Mouse (Mus musculus): ENCODE results near the gene Art4. TPM values are rescaled to one million over a fixed set of nuclear protein-coding genes. Genes with fewer than 3 reads are reported as not detected.

The Art4 gene
- 4.4 and 5.5 TPM in 2 replicates for polyA plus RNA-seq (2014; fragmentation: Nextera tagmentation; extraction: Ambion mirVana)

DNA sequence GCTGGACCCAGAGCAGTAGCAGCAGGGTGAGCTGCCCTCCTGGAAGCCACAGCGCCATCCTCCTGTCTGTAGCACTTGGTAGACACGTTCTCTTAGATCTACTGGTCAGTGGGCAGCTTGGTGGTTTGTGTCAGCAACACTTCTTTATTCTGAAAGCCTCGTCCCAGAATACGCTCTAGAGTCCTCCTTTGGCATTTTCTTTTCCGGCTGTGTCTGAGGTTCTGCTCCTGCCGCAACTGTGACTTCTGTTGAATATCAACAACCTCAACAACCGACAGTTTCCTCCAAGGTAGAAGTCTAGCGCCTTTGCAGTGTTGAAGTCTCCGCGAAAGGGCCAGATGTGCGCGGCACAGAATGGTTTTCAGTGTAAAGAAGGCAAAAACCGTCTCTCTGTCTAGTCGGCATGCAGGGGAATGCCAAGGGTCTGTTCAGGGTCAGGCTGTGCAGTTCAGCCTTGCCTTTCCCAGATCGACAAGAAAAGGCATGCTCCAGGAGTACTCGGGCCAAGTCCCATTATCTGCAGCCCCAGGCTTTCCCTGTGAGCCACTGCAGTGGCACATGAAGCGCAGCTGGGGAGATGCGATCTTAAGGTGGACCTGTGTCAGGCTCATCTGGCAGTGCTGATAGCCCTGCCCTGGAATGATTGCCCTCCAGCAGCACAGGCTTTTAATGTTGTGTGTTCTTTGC is at the start of gene Art4:
TSS of gene Art4 (minus strand) at position 548 of the 687 bp plus-strand sequence.
- peaks cover 21% of the 10 kb centered on the region for H3K4me1 ChIP-seq (ENCODE audit: control insufficient read depth, insufficient read depth, low read length)
- WGBS, result 38% methylated on average over 18 of the region's 18 CpGs
- H3K9me3 ChIP-seq (ENCODE audit: control insufficient read depth, low read depth, low read length), result no peaks in the 10 kb centered on the region
- H3K27ac ChIP-seq (ENCODE audit: low read length), result peak within 1 kb of the TSS; percentile 89
- H3K4me2 ChIP-seq (replicated peaks; ENCODE audit: low read depth, low read length), result peak within 1 kb of the TSS; percentile 33
- ATAC-seq (ENCODE audit: insufficient number of reproducible peaks, insufficient read depth, low FRiP score, low read depth), result peak; percentile 77; the same call in 1 of the 2 replicates
- H3K27me3 ChIP-seq (ENCODE audit: control insufficient read depth, insufficient read depth, low read length), result no peaks in the 10 kb centered on the region
- 0 out of 2 replicates have a peak within 1 kb of the TSS, but pooled peaks have one; percentile 5 for H3K4me3 ChIP-seq (ENCODE audit: low read depth, low read length)
- H3K36me3 ChIP-seq (ENCODE audit: control insufficient read depth, insufficient read depth, low read length), result no peaks in the 10 kb centered on the region
- H3K9ac ChIP-seq (replicated peaks; ENCODE audit: low read depth, low read length), result peak within 1 kb of the TSS; percentile 7; the same call in 1 of the 2 replicates

DNA sequence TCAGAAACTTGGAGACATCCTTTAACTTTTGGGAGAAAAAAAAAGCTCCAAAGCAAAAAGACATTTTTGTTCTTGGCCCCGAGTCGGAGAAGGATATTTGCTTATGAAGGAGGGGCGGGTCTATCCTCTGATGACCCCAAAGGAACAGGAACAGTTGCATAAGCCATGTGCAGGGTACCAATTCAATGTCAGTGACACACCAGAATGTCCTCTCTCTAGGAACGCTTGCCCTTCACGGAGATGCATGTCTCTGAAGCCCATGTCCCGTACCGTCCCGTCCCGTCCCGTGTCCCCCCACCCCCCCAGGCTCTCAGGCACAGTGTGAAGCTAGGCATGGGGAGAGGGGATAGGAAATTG is 49.4 kb upstream of the Art4 start:
- H3K4me3 ChIP-seq (ENCODE audit: low read depth, low read length), result no peak overlapping the region
- no peaks in the 10 kb centered on the region for H3K27me3 ChIP-seq (ENCODE audit: control insufficient read depth, insufficient read depth, low read length)
- H3K9ac ChIP-seq (replicated peaks; ENCODE audit: low read depth, low read length), result no peak overlapping the region
- peak overlapping the region; percentile 39; the same call in 1 of the 2 replicates for H3K27ac ChIP-seq (ENCODE audit: low read length)
- 71% methylated on average over 10 of the region's 10 CpGs for WGBS
- H3K36me3 ChIP-seq (ENCODE audit: control insufficient read depth, insufficient read depth, low read length), result no peaks in the 10 kb centered on the region
- H3K4me2 ChIP-seq (replicated peaks; ENCODE audit: low read depth, low read length), result no peak overlapping the region
- H3K9me3 ChIP-seq (ENCODE audit: control insufficient read depth, low read depth, low read length), result no peaks in the 10 kb centered on the region
- ATAC-seq (ENCODE audit: insufficient number of reproducible peaks, insufficient read depth, low FRiP score, low read depth), result no peak
- H3K4me1 ChIP-seq (ENCODE audit: control insufficient read depth, insufficient read depth, low read length), result peaks cover 31% of the 10 kb centered on the region

DNA sequence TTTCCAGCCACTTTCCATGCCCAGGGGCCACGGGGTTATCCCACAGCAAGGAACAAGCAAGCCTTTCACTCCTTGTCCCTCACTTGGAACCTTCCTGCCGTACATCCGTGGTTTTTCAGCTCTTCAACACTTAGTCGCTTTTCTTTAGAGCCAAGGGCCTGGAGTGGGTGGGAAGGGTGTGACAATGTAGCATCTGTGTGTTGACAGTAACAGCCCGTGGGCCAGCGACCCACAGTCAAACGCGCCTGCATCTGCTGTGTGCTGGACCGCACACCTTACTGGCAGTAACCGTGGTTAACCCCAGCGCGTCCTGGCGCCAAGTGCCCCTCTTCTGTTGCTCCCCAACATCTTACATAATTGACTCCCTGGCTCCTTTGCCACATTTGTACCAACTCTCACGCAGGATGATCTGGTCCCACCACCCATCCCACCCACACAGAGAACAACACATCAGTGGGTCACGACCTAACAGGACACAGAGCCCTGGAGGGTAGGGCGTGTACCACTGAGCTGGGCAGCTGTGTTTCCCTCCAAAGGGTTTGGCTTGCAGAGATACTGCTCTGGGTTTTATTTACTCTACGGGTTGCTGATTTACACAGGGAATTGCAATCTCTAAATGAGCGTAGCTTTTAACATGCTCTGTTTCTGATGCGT is 48.9 kb upstream of the Art4 start:
- Histone ChIP-seq H3K27ac (ENCODE audit: low read length) (peak overlapping the region; percentile 39; the same call in 1 of the 2 replicates), H3K4me1 (ENCODE audit: control insufficient read depth, insufficient read depth, low read length) (peaks cover 31% of the 10 kb centered on the region), H3K9me3 (ENCODE audit: control insufficient read depth, low read depth, low read length) (no peaks in the 10 kb centered on the region), H3K9ac (replicated peaks; ENCODE audit: low read depth, low read length) (no peak overlapping the region), H3K4me3 (ENCODE audit: low read depth, low read length) (no peak overlapping the region), H3K36me3 (ENCODE audit: control insufficient read depth, insufficient read depth, low read length) (no peaks in the 10 kb centered on the region), H3K27me3 (ENCODE audit: control insufficient read depth, insufficient read depth, low read length) (no peaks in the 10 kb centered on the region), H3K4me2 (replicated peaks; ENCODE audit: low read depth, low read length) (no peak overlapping the region)
- 71% methylated on average over 19 of the region's 19 CpGs for WGBS
- ATAC-seq (ENCODE audit: insufficient number of reproducible peaks, insufficient read depth, low FRiP score, low read depth), result no peak

DNA sequence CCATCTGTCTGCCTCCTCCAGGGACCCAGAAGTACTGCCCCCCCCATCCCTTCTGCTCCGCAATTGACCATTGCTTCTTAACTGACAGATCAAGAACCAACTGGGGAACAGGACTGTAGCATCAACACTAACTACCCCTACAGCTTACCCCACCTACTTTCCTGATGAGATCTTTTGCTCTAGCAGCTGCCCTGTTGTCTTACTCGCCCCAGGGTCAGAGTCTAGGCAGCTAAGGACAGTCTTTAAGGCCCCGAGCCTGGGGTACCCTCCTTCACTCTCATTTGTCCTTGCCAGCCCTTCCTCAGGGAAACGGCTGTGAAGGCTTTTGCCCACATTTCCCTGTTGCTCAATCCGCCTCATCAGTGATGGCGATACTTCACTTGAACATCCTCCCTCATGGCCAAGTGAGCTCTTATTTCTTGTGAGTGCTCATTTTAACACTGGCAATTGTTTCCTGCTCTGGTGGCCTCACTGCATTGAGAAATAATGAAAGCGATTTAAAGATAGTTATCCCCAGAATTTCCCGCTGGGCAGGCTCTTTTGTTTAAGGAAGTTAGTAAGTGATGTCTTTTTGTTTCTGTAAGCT is 46.4 kb upstream of the Art4 start:
- Histone ChIP-seq H3K4me1 (ENCODE audit: control insufficient read depth, insufficient read depth, low read length) (peaks cover 8% of the 10 kb centered on the region; the same call in 1 of the 2 replicates), H3K9me3 (ENCODE audit: control insufficient read depth, low read depth, low read length) (no peaks in the 10 kb centered on the region), H3K27ac (ENCODE audit: low read length) (no peak overlapping the region), H3K4me2 (replicated peaks; ENCODE audit: low read depth, low read length) (no peak overlapping the region), H3K36me3 (ENCODE audit: control insufficient read depth, insufficient read depth, low read length) (no peaks in the 10 kb centered on the region), H3K9ac (replicated peaks; ENCODE audit: low read depth, low read length) (no peak overlapping the region), H3K4me3 (ENCODE audit: low read depth, low read length) (no peak overlapping the region), H3K27me3 (ENCODE audit: control insufficient read depth, insufficient read depth, low read length) (no peaks in the 10 kb centered on the region)
- 67% methylated on average over 8 of the region's 8 CpGs for WGBS
- ATAC-seq (ENCODE audit: insufficient number of reproducible peaks, insufficient read depth, low FRiP score, low read depth), result no peak

DNA sequence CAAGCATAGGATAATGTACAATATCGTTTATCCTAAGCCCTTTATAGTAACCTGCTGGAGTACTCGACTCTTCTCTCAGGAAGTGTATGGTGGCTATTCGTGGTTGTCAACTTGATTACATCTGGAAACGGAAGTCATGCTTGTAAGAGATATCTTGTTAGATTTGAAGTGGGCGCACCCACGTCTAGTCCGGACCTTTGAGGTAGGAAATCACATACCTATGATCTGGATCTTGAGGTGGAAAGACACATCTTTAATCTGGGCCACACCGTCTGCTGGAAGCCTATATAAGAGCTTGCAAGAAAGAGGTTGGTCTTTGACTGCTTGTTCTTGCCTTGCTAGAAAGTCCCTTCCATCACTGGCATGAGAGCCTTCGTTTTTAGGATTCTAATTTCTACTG is 45.0 kb upstream of the Art4 start:
- H3K9ac ChIP-seq (replicated peaks; ENCODE audit: low read depth, low read length), result no peak overlapping the region
- H3K4me2 ChIP-seq (replicated peaks; ENCODE audit: low read depth, low read length), result no peak overlapping the region
- H3K4me1 ChIP-seq (ENCODE audit: control insufficient read depth, insufficient read depth, low read length), result peaks cover 14% of the 10 kb centered on the region; the same call in 1 of the 2 replicates
- H3K27me3 ChIP-seq (ENCODE audit: control insufficient read depth, insufficient read depth, low read length), result no peaks in the 10 kb centered on the region
- no peaks in the 10 kb centered on the region for H3K36me3 ChIP-seq (ENCODE audit: control insufficient read depth, insufficient read depth, low read length)
- no peak overlapping the region for H3K27ac ChIP-seq (ENCODE audit: low read length)
- ATAC-seq (ENCODE audit: insufficient number of reproducible peaks, insufficient read depth, low FRiP score, low read depth), result no peak
- no peak overlapping the region for H3K4me3 ChIP-seq (ENCODE audit: low read depth, low read length)
- no peaks in the 10 kb centered on the region for H3K9me3 ChIP-seq (ENCODE audit: control insufficient read depth, low read depth, low read length)
- 87% methylated on average over 9 of the region's 9 CpGs for WGBS

DNA sequence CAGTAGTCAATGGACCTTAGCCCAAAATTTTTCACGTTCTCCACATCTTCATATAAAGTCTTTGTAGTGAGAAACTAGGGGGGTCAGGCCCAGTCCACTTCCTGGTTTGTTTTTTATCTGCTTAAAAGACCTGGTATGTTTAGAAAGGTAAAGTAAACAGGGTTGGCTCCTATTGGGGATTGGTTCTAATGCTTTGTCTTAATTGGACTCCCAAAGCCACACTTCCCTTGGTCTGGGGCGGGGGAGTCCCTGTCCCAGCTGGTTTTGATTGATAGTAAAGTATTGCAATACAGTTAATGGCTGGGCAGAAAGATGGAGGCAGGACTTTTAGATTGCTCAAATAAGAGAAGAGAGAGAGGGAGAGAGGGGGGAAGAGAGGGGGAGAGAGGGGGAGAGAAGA is 43.5 kb upstream of the Art4 start:
- ATAC-seq (ENCODE audit: insufficient number of reproducible peaks, insufficient read depth, low FRiP score, low read depth), result no peak; the same call in 1 of the 2 replicates
- Histone ChIP-seq H3K4me2 (replicated peaks; ENCODE audit: low read depth, low read length) (no peak overlapping the region), H3K36me3 (ENCODE audit: control insufficient read depth, insufficient read depth, low read length) (no peaks in the 10 kb centered on the region), H3K27me3 (ENCODE audit: control insufficient read depth, insufficient read depth, low read length) (no peaks in the 10 kb centered on the region), H3K4me1 (ENCODE audit: control insufficient read depth, insufficient read depth, low read length) (peaks cover 8% of the 10 kb centered on the region; the same call in 1 of the 2 replicates), H3K27ac (ENCODE audit: low read length) (peak overlapping the region; percentile 27; the same call in 1 of the 2 replicates), H3K9ac (replicated peaks; ENCODE audit: low read depth, low read length) (no peak overlapping the region), H3K9me3 (ENCODE audit: control insufficient read depth, low read depth, low read length) (no peaks in the 10 kb centered on the region), H3K4me3 (ENCODE audit: low read depth, low read length) (no peak overlapping the region)
- WGBS, result 55% methylated on average over 2 of the region's 2 CpGs

DNA sequence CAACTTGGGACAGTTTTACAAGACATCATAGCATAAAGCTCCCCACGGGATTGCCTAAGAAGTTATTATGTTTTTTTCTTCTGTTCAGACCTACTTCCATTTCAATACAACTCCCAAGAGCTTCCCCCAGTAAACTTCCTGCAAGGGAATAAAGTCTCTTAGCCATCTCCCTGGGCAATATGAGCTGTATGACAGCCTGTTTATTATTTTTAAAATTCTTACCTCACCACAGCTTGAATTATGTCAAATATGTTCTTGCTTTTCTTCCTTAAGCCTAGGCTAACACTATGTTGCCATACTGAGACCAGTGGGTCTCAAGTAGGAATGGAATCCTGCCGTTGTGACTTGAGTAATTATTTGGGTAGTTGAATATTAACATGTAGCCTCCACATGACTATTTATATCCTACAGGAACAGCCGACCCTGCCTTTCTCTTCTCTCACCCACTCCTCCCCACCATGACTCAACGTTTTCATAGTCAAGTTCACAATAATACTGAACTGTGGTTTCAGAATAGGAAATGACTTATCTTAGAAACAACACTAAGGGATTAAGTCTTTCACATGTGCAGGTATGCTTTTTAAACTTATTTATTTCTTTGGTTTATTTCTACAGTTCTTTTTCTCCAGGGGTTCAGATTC is 43.0 kb upstream of the Art4 start:
- Histone ChIP-seq H3K27ac (ENCODE audit: low read length) (peak overlapping the region; percentile 27; the same call in 1 of the 2 replicates), H3K36me3 (ENCODE audit: control insufficient read depth, insufficient read depth, low read length) (no peaks in the 10 kb centered on the region), H3K4me1 (ENCODE audit: control insufficient read depth, insufficient read depth, low read length) (peaks cover 8% of the 10 kb centered on the region; the same call in 1 of the 2 replicates), H3K4me3 (ENCODE audit: low read depth, low read length) (no peak overlapping the region), H3K9ac (replicated peaks; ENCODE audit: low read depth, low read length) (no peak overlapping the region), H3K4me2 (replicated peaks; ENCODE audit: low read depth, low read length) (no peak overlapping the region), H3K27me3 (ENCODE audit: control insufficient read depth, insufficient read depth, low read length) (no peaks in the 10 kb centered on the region), H3K9me3 (ENCODE audit: control insufficient read depth, low read depth, low read length) (no peaks in the 10 kb centered on the region)
- peak; percentile 59 for ATAC-seq (ENCODE audit: insufficient number of reproducible peaks, insufficient read depth, low FRiP score, low read depth)
- WGBS, result 34% methylated on average over 4 of the region's 4 CpGs

DNA sequence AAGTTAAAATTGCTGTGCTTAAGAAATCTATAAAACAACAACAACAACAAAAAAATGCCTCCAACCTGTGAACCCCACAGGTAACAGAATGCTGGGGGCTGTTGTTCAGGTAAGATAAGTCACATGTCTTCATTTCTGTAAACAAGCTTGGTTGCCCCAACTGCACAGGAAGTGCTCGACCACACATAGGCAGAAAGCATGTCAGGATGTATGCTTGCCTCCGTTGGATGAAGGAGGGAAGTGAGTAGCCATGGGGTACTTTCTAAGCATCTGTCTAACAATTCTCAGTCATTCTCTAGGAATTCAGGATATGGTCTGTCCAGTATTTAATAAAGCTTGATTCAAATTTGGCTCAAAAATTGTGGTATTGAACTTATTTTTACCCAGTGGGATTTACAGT is 41.4 kb upstream of the Art4 start:
- H3K4me1 ChIP-seq (ENCODE audit: control insufficient read depth, insufficient read depth, low read length), result peaks cover 16% of the 10 kb centered on the region
- ATAC-seq (ENCODE audit: insufficient number of reproducible peaks, insufficient read depth, low FRiP score, low read depth), result no peak
- H3K27ac ChIP-seq (ENCODE audit: low read length), result no peak overlapping the region; the same call in 1 of the 2 replicates
- no peaks in the 10 kb centered on the region for H3K27me3 ChIP-seq (ENCODE audit: control insufficient read depth, insufficient read depth, low read length)
- no peaks in the 10 kb centered on the region for H3K36me3 ChIP-seq (ENCODE audit: control insufficient read depth, insufficient read depth, low read length)
- 72% methylated on average over 2 of the region's 2 CpGs for WGBS
- no peaks in the 10 kb centered on the region for H3K9me3 ChIP-seq (ENCODE audit: control insufficient read depth, low read depth, low read length)
- H3K9ac ChIP-seq (replicated peaks; ENCODE audit: low read depth, low read length), result no peak overlapping the region
- no peak overlapping the region for H3K4me2 ChIP-seq (replicated peaks; ENCODE audit: low read depth, low read length)
- H3K4me3 ChIP-seq (ENCODE audit: low read depth, low read length), result no peak overlapping the region
